Mouse (Mus musculus) cortical plate, adult 2 months (tissue): ENCODE results near the gene Fam189b.

Experiments
- CTCF ChIP-seq: fragments of 200-500 bp; IDR thresholded peaks from 2 replicates; pipeline ENCODE4 v1.5.1; 2011; ENCODE audit warnings: mild to moderate bottlenecking, control low read depth, low read length; ENCODE audit not compliant: insufficient read depth; ENCODE audit errors: extremely low read depth
- POLR2A ChIP-seq: fragments of 200-500 bp; IDR thresholded peaks from 2 replicates; pipeline ENCODE4 v1.6.1; 2011; ENCODE audit warnings: mild to moderate bottlenecking, low read length, control low read depth; ENCODE audit not compliant: insufficient read depth; ENCODE audit errors: extremely low read depth

DNA sequence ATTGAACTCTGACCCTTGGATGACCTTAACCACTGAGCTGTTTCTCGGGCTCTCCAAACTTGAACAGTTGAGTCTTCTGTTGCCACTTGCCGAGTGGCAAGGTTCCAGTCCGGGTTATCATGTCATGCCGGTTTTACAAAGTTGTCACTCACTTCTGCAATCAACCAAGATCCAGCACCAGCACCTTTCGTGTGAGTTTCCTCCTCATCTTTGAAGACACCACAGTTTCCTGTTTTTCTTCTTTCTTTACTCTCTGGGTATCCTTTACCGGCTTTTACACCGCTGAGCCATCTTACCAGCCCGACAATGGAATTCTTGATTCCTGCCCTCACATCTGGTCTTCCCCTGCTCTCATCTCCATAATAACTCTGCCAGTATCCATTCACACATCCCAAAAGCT is 7.5 kb downstream of the Fam189b start:
- TF ChIP-seq POLR2A, result no peak
- no peak for TF ChIP-seq CTCF
